Mouse (Mus musculus): ENCODE measurements around the gene Cebpzos. TPM values are rescaled to one million over a fixed set of nuclear protein-coding genes. Genes with fewer than 3 reads are reported as not detected.

The Cebpzos gene
- total and polyA plus RNA-seq, 3 experiments = 4.1 to 76.5 (median 20.5) TPM

GRCm38 (mm10) chr17:78903158-78903557 is 13.1 kb upstream of the Cebpzos start:
- ATAC-seq (ENCODE audit: extremely low read depth, insufficient number of reproducible peaks, low FRiP score, poor library complexity, severe bottlenecking) (peak; percentile 40), DNase-seq (ENCODE audit: low spot score) (no peak)
- H3K9me3 ChIP-seq (replicated peaks) = no peaks in the 10 kb centered on the region
- H3K4me1 ChIP-seq (ENCODE audit: insufficient read depth, low read depth, low read length) = peaks cover 4% of the 10 kb centered on the region; the same call in 1 of the 2 replicates
- peaks cover 15% of the 10 kb centered on the region; the same call in 1 of the 2 replicates for H3K27me3 ChIP-seq (ENCODE audit: insufficient read depth, low read length)
- no peaks in the 10 kb centered on the region for H3K36me3 ChIP-seq (replicated peaks)
- no peak for TF ChIP-seq POLR2AphosphoS5 (IDR thresholded peaks at IDR 0.05; ENCODE audit: insufficient replicate concordance, low read depth, low read length)
- no peak for TF ChIP-seq GATA1 (IDR thresholded peaks at IDR 0.05; ENCODE audit: borderline replicate concordance, low read length)
- TF ChIP-seq TAL1 (conservative IDR thresholded peaks at IDR 0.05; ENCODE audit: low read depth, low read length) = no peak
- no peak for TF ChIP-seq CTCF (IDR thresholded peaks at IDR 0.05; ENCODE audit: low read depth, low read length)
- TF ChIP-seq GATA2 (IDR thresholded peaks at IDR 0.05; ENCODE audit: borderline replicate concordance, low read depth, low read length) = no peak
- no peak overlapping the region for H3K4me3 ChIP-seq (ENCODE audit: low read depth, low read length)

- Histone ChIP-seq H3K27me3 (ENCODE audit: insufficient read depth, low read length) (peaks cover 14% of the 10 kb centered on the region; the same call in 1 of the 2 replicates), H3K36me3 (replicated peaks) (no peaks in the 10 kb centered on the region), H3K9me3 (replicated peaks) (no peaks in the 10 kb centered on the region), H3K4me1 (ENCODE audit: insufficient read depth, low read depth, low read length) (peaks cover 4% of the 10 kb centered on the region; the same call in 1 of the 2 replicates), H3K4me3 (ENCODE audit: low read depth, low read length) (no peak within 1 kb of the TSS)
- DNase-seq (ENCODE audit: low spot score) (no peak), ATAC-seq (ENCODE audit: extremely low read depth, insufficient number of reproducible peaks, low FRiP score, poor library complexity, severe bottlenecking) (no peak)
- TF ChIP-seq TAL1 (conservative IDR thresholded peaks at IDR 0.05; ENCODE audit: low read depth, low read length) (no peak), GATA1 (IDR thresholded peaks at IDR 0.05; ENCODE audit: borderline replicate concordance, low read length) (no peak), CTCF (IDR thresholded peaks at IDR 0.05; ENCODE audit: low read depth, low read length) (no peak), GATA2 (IDR thresholded peaks at IDR 0.05; ENCODE audit: borderline replicate concordance, low read depth, low read length) (no peak), POLR2AphosphoS5 (IDR thresholded peaks at IDR 0.05; ENCODE audit: insufficient replicate concordance, low read depth, low read length) (no peak)
Measured at GRCm38 (mm10) chr17:78906892-78907291, 9.4 kb upstream of the Cebpzos start, which contains the start of gene Sult6b1. TSS of gene Sult6b1 (minus strand) at chr17:78906992.

GRCm38 (mm10) chr17:78909374-78909773 is 6.9 kb upstream of the Cebpzos start:
- no peak for DNase-seq (ENCODE audit: low spot score)
- no peaks in the 10 kb centered on the region for H3K9me3 ChIP-seq (replicated peaks)
- H3K4me3 ChIP-seq (ENCODE audit: low read depth, low read length) = no peak overlapping the region
- TF ChIP-seq CTCF (IDR thresholded peaks at IDR 0.05; ENCODE audit: low read depth, low read length) = no peak
- no peak for TF ChIP-seq GATA2 (IDR thresholded peaks at IDR 0.05; ENCODE audit: borderline replicate concordance, low read depth, low read length)
- TF ChIP-seq GATA1 (IDR thresholded peaks at IDR 0.05; ENCODE audit: borderline replicate concordance, low read length) = no peak
- TF ChIP-seq POLR2AphosphoS5 (IDR thresholded peaks at IDR 0.05; ENCODE audit: insufficient replicate concordance, low read depth, low read length) = no peak
- TF ChIP-seq TAL1 (conservative IDR thresholded peaks at IDR 0.05; ENCODE audit: low read depth, low read length) = no peak
- peaks cover 14% of the 10 kb centered on the region; the same call in 1 of the 2 replicates for H3K27me3 ChIP-seq (ENCODE audit: insufficient read depth, low read length)
- no peaks in the 10 kb centered on the region for H3K36me3 ChIP-seq (replicated peaks)
- H3K4me1 ChIP-seq (ENCODE audit: insufficient read depth, low read depth, low read length) = no peaks in the 10 kb centered on the region; the same call in 1 of the 2 replicates
- ATAC-seq (ENCODE audit: extremely low read depth, insufficient number of reproducible peaks, low FRiP score, poor library complexity, severe bottlenecking) = no peak

GRCm38 (mm10) chr17:78912861-78913281 is 3.4 kb upstream of the Cebpzos start:
- TF ChIP-seq CTCF (IDR thresholded peaks at IDR 0.05; ENCODE audit: low read depth, low read length) (no peak), GATA2 (IDR thresholded peaks at IDR 0.05; ENCODE audit: borderline replicate concordance, low read depth, low read length) (no peak), GATA1 (IDR thresholded peaks at IDR 0.05; ENCODE audit: borderline replicate concordance, low read length) (no peak), POLR2AphosphoS5 (IDR thresholded peaks at IDR 0.05; ENCODE audit: insufficient replicate concordance, low read depth, low read length) (no peak), TAL1 (conservative IDR thresholded peaks at IDR 0.05; ENCODE audit: low read depth, low read length) (no peak)
- Histone ChIP-seq H3K4me3 (ENCODE audit: low read depth, low read length) (no peak overlapping the region), H3K9me3 (replicated peaks) (no peaks in the 10 kb centered on the region), H3K36me3 (replicated peaks) (peaks cover 5% of the 10 kb centered on the region), H3K27me3 (ENCODE audit: insufficient read depth, low read length) (peaks cover 4% of the 10 kb centered on the region; the same call in 1 of the 2 replicates), H3K4me1 (ENCODE audit: insufficient read depth, low read depth, low read length) (peaks cover 19% of the 10 kb centered on the region)
- DNase-seq (ENCODE audit: low spot score) (no peak), ATAC-seq (ENCODE audit: extremely low read depth, insufficient number of reproducible peaks, low FRiP score, poor library complexity, severe bottlenecking) (no peak)

GRCm38 (mm10) chr17:78913921-78914320 is 2.4 kb upstream of the Cebpzos start:
- Histone ChIP-seq H3K9me3 (replicated peaks) (no peaks in the 10 kb centered on the region), H3K36me3 (replicated peaks) (peaks cover 14% of the 10 kb centered on the region), H3K4me3 (ENCODE audit: low read depth, low read length) (no peak overlapping the region), H3K4me1 (ENCODE audit: insufficient read depth, low read depth, low read length) (peaks cover 19% of the 10 kb centered on the region), H3K27me3 (ENCODE audit: insufficient read depth, low read length) (no peaks in the 10 kb centered on the region)
- TF ChIP-seq GATA1 (IDR thresholded peaks at IDR 0.05; ENCODE audit: borderline replicate concordance, low read length) (no peak), POLR2AphosphoS5 (IDR thresholded peaks at IDR 0.05; ENCODE audit: insufficient replicate concordance, low read depth, low read length) (no peak), GATA2 (IDR thresholded peaks at IDR 0.05; ENCODE audit: borderline replicate concordance, low read depth, low read length) (no peak), TAL1 (conservative IDR thresholded peaks at IDR 0.05; ENCODE audit: low read depth, low read length) (no peak), CTCF (IDR thresholded peaks at IDR 0.05; ENCODE audit: low read depth, low read length) (no peak)
- ATAC-seq (ENCODE audit: extremely low read depth, insufficient number of reproducible peaks, low FRiP score, poor library complexity, severe bottlenecking) = no peak
- DNase-seq (ENCODE audit: low spot score) = no peak

- H3K9me3 ChIP-seq (replicated peaks) = no peaks in the 10 kb centered on the region
- DNase-seq (ENCODE audit: low spot score) (no peak), ATAC-seq (ENCODE audit: extremely low read depth, insufficient number of reproducible peaks, low FRiP score, poor library complexity, severe bottlenecking) (no peak)
- no peaks in the 10 kb centered on the region for H3K27me3 ChIP-seq (ENCODE audit: insufficient read depth, low read length)
- H3K36me3 ChIP-seq (replicated peaks) = peaks cover 29% of the 10 kb centered on the region
- TF ChIP-seq GATA2 (IDR thresholded peaks at IDR 0.05; ENCODE audit: borderline replicate concordance, low read depth, low read length) (no peak), GATA1 (IDR thresholded peaks at IDR 0.05; ENCODE audit: borderline replicate concordance, low read length) (no peak), TAL1 (conservative IDR thresholded peaks at IDR 0.05; ENCODE audit: low read depth, low read length) (no peak)
- peak overlapping the region; percentile 81 for H3K4me3 ChIP-seq (ENCODE audit: low read depth, low read length)
- H3K4me1 ChIP-seq (ENCODE audit: insufficient read depth, low read depth, low read length) = peaks cover 19% of the 10 kb centered on the region
Measured at GRCm38 (mm10) chr17:78915772-78916171, 528 bp upstream of the Cebpzos start.

Data from G1E (cell line).